Mouse (Mus musculus) layer of hippocampus, adult 8-10 months (tissue): ENCODE results near the gene Tnip2. TPM values are rescaled to one million over a fixed set of nuclear protein-coding genes. Genes with fewer than 3 reads are reported as not detected.

Experiments
- DNase-seq, 2 experiments: peaks; one replicate each; pipeline ENCODE4 v3.0.0; 2022; ENCODE audit warnings: low spot score in 2 of 2
- total RNA-seq, 4 experiments: library from RNA; stranded (reverse); gene quantifications; 2 replicates each; pipeline ENCODE4 v1.2.4; 2022

Tnip2 gene
- total RNA-seq, 4 experiments from 2014 or later = 27.2 to 36.7 (median 33.1) TPM

DNA sequence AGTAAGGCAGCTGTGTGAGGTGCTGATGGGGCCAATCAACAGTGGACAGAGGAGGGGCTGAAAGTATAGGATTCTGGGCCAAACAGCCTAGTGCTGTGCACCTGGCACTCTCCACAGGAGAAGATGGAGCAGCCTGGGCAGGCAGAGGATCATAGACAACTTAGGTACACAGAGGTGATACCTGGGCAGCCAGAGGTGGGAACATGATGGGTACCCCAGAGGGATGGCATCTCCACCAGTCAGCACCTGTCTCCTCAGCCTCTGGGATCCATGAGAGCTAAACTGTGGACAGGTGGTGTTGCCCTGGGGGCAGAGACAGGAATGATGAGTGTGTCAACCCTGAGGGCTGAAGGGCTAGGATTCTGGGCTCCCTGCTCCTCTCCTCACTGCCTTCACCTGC lies 10.7 kb upstream of the Tnip2 start:
- DNase-seq = no peak

DNA sequence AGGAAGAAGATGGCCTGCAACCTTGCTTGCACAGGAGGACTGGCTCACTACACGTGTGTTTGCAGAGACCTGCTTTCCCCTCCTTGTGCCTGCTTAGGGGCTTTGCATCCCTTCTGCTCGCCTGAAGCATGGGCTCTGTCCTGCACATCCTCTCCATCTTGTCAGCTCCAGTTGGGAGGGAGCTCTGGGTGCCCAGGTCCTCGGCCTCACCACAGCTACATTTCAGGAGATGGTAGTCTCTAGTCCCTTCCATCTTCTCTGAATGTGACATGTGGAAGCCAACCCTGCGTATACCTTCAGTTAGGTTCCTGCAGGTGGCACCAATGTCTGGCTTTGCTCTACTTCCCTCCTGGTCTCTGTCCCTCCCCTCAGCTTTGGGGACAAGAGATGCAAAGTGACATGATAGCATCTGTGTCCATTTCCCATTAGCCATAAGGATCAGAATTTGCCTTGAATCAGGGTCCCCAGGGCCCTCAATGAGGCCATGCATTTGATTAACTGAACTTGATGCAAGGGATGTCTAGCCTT lies 10.2 kb upstream of the Tnip2 start:
- no peak for DNase-seq

DNA sequence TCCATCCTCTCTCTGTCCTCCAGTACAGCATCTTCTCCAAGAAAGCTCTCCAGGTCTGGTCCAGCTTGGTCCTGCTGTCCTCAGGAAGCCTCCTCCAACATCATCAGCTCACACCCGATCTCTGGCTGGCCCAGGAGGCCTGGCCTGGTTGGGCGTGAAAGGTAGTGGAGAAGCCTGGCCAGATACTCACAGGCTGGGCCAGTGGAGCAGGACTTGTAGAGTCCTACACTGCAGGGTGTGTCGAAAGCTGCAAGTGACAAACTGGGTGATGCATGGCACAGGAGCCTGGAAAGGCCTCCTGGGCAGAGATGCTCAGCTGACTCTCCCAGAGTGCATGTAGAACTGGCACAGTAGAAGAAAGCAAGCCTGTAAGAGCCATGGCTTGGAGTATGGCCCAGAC lies 7.5 kb upstream of the Tnip2 start:
- no peak for DNase-seq

DNA sequence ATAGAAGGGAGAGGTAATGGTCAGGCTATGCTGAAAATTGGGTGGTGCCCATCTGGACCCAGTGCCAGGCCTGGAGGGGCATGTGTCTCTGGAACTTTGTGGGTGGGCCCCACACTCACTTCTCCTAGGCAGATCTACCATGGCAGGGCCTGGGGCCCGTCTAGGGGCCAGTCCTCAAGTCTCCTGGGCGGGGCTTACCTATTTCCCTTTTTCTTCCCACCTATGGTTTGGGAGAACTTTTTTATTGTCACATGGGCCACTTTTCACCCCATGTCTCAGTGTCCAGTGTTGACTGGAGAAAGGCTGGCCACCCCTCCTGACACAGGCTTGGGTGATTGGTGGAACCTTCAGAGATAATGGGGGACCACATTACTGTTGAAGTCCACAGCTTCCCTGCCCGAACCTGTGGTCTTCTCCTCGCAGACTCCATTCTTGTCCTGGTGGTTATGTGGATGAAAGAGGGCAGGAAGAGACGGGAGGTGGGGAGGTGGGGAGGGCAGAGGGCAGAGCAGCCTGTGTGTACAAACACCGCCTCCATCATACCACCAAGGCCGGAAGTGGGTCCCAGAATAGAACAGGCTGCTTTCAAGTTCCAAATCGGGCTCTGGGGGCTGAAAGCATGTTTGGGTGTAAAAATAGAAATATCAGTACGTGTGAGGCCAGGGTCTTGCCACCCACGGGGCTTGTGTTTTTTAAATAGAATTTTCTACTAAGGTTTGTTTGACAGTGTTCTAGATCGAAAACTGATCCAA lies 6.8 kb upstream of the Tnip2 start:
- DNase-seq = no peak

DNA sequence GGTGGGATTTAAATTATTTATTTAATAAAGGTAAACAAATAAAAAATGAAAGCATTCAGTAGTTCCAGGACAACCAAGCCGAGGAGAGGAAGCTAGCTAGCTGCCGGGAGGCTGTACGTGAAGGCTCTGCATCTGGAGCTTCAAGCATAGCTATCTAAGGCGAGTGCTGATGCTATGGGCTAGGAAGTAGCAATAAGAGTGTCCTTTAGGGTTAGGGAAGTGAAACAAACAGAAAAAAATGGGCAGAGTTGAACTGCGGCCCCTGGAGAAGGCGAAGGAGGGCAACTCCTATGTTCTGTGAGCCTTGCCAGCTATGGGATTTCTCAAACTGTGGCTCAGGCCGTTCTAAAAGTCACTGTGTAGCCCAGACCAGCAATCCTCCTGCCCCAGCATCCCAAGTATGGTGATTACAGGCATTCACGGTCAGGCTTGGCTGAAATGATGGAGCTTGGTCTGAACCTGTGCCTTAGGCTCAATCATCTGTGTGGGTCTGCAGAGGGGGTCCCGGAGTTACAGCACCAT lies 5.7 kb upstream of the Tnip2 start:
- no peak for DNase-seq

DNA sequence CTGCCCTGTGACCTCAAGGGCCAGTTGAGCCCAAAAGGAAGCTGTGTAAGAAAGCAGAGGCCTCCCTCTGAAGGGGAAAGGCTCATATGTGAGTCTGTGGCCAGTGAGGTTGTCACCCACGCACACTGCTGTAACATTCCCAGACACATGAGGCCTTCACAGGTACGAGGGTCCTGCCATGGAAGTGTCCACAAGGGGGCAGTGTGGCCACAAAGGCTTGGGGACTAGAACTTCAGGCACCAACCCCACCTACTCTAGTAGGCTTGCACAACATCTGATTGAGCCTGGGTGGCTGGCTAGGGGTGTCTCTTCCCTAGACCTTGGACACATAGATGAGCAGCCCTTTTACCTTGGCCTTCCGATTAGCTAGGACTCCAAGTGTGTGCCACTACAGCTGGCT lies 4.1 kb upstream of the Tnip2 start:
- DNase-seq = peak; percentile 58 to 79

DNA sequence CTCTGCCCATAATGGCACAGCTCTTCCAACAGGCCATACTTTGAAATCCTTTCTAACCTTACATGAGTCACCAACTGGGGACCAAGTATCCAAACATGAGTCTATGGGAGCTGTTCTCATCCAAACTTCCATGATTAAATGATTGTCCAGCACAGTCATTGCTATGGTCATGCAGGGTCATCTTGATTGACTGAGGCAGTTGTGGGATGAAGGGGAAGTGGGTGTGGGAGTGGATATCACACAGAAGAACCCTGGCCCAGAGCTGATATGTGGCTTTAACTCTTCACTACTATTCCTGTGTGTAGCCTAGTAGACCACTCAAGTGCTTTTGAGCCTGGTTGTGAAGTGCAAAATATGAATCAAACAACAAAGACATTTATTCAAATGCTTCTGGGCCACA lies 1.3 kb upstream of the Tnip2 start:
- DNase-seq = no peak

DNA sequence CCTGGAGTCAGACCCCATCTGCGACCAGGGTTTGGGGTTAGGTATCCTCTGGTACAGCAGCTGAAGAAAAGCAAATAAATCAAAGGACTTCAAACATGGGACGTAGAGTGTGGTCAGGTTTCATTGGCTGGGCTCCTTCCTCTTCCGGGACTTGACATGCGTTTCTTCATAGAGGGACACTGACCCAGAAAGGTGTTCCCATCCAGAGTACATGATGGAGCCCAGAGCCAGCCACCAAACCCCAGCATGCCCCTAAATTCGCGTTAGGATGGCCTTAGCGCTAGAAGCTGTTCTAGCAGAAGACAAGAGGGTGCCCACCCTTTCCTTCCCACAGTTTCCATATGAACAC lies 401 bp upstream of the Tnip2 start:
- no peak for DNase-seq

DNA sequence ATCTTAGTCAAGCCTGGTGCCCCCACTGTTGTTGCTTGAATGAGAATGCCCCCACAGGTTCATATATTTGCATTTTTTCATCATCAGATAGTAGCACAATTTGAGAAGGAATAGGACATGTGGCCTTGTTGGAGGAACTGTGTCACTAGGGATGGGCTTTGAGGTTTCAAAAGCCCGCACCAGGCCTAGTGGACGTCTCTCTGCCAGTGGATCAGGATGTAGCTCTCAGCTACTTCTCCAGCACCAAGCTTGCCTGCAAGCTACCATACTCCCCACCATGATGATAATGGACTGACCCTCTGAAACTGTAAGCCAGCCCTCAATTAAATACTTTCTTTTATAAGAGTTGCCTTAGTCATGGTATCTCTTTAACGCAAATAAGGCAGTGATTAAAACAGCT lies 1.3 kb downstream of the Tnip2 start:
- DNase-seq = no peak

DNA sequence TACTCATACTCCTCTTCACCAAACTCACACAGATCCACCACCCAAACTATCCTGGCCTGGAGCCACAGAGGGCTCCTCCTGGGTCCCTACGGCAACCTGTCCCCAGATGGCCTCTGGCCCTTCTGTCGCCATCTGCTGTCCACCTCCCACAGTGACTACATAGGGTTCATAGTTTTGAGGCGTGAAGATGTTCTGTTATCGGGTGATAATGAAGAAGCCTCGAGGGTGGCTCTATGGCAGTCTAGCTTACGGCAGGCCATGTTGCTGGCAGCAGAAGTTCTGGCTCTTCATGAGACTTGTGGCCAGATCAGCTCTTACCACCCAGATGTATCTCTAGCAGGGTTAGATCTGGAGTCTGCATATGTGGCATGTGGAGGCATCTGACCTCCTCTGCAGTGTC lies 11.0 kb downstream of the Tnip2 start:
- DNase-seq = no peak

DNA sequence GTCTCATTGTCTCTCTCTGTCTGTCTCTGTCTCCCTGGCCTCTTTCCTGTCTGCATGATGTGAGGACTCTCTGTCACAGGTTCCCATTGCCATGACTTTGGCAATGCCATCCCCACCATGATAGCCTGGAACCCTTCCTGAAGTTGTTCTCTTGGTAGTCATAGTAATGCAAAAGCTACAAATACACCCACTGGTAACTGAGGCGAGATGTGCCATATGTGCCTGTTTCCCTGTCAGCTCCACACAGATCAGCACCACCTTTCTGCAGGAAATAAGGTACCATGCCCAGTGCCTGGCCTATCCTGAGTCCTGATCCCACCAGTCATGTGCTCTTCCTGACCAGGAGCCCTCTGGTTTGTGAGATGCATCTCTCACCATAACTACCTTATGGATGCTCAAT lies 11.4 kb downstream of the Tnip2 start:
- no peak for DNase-seq

DNA sequence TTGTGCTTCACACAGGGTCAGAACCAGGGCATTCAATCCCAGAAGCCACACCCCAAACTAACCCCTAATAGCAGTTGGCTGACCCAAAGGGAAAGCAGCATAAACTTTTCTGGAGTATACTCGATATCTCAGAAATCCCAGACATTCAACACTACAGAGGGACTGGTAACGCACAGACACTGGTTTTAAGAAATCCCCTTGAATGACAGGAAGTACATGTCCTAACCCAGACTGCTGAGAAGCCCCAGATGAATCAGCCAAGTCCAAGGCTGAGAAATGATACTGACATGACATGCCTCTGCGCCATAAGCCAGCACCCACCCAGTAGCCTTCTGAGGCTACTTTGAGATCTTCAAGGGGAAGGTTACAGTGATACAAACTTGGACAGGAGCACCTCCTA lies 12.2 kb downstream of the Tnip2 start:
- no peak for DNase-seq

DNA sequence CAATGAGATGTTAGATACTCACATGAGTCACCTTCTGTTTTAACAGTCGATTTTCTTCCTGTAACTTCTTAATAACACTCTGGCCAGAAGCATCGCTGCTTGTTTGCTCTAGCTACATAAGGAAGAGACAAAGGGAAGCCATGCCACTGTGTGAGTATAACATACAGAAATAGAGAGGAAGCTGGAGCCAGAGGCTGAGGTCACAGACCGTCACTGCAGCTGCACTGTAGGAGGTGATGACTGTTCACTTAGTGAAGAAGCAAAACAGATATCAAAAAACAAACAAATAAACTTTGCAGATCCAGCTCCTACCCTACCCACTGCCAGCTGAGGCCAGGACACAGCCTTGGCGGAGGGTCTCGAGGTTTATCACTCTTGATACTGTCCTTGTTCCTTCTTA lies 12.9 kb downstream of the Tnip2 start:
- no peak for DNase-seq

DNA sequence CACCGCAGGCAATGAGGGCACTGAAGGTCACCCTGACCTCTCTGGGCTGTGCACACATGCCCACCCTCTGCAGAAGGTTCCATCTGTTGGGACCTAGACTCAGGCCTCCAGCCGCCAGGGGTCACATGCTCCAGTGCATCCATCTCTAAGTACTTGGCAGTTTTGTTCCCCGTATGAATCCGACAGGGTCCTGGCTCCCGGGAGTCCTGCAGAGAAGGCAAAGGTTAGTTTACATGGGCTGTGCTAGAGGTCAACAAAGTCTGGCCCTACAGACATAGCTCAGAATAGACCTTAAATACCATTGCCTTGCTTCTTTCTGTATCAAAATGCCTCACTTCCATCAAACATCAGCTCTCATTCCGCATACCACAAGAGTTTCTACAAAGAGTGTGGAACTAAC lies 17.0 kb downstream of the Tnip2 start:
- no peak for DNase-seq

DNA sequence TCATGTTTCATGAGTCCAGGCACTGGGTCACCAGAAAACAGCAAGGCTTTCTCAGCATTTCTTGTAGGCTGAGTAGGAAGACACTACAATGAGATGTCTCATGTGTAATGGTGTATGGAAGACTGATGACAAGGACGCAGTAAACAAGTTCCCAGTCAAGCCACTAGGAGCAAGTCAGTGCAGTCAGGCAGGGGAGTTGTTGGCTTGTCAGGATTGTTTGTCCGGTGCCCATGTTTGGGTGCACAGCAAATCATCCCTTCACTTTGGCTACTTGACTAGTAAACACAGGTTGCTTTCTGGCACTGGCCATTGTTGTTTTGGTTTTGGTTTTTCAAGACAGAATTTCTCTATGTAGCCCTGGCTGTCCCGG lies 24.4 kb downstream of the Tnip2 start:
- DNase-seq = no peak

DNA sequence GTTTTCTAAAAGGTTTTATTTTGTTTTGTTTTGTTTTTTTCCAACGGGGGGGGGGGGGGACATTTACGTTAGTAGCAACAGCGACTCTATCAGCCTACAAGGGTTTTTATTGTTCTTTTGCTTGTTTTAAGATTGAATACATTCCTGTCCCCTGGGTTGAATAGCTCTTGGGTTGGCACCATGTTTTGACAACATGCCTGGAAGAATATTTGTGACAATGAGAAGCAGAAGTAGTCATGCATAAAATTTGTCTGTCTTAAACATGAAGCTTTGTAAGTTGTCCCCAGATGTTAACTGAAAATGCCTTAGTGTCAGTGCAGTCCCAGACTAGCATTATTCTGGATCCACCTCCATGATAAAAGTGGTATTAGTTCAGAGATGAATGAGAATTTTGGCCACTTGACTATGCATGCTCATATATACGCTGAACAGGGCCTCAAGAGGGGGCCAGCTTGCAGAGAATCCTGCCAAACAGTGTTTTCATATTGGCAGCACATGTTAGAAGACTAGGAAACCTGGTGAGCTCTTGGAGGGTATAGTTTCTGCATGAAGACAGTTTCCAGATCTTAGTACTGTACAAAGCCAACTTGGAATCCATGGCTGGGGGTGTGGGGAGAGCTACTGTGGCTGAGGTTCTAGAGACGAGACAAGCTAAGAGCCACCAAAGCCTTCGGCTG lies 24.9 kb downstream of the Tnip2 start:
- no peak for DNase-seq

DNA sequence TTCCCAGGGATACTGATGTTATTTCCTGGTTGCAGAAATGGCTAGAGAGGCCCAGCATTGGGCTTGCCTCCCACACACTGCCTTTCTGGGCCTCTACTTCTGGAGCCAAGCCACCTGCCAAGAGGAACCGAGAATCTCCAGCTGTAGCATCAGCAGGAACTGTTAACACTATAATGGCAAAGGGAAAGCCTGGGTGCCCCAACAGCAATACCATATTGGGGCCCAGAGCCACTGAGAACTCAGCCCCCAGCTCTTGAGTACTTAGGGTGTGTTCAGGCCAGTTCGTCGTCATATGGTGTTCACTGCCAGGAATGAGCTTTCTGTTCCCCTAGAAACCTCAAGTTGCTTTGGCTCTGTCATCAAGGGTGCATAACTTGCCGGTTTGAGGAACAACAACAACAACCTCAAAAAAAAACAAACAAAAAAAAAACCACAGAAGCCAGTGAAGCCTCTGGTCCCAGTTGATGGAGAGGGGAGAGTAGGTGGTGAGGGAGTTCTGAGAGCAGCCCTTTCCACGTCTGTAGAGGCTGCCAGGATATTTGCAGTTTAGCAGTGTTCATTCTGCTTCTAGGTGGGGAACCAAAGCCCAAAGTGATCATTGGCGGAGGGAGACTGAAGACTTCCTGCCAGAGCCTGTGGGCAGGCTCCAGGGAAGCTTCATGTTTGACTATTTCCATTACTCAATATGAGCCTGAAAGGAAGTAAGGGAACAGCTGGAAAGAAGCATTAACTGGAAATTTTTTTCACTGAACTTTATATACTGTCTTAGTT lies 26.3 kb downstream of the Tnip2 start:
- no peak for DNase-seq

DNA sequence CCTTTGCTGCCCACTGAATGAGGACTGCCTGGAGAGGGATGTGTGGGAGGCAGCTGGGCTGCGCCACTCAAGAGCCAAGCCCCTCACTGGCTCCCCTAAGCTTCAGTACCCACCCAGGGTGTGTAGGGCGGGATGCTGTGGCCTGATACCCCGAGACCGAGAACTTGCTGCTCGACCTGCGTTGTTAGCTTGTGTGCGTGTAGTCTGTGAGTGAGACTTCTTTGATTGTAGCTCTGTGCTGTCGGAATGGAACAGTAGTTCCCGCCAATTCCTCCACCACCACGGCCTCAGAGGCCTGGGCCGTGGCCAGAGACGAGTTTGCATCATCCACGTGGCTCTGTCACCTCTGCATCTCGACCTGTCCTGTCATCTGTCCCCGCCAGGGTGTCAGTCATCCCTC lies 28.1 kb downstream of the Tnip2 start:
- DNase-seq = no peak

DNA sequence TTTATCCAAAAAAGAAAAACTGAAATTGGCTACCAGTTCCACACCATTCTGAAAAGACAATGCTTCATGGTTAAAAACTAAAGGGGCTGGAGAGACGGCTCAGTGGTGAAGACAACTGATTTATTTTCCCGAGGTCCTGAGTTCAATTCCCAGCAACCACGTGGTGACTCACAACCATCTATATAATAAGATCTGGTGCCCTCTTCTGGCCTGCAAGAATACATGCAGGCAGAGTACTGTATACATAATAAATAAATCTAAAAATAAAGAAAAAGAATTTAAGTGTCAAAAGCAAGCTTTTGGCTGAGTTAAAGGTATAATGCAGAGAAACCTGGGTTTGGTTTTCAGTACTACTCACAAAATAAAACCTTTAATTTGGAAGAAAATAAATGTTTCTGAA lies 32.9 kb downstream of the Tnip2 start:
- DNase-seq = no peak

DNA sequence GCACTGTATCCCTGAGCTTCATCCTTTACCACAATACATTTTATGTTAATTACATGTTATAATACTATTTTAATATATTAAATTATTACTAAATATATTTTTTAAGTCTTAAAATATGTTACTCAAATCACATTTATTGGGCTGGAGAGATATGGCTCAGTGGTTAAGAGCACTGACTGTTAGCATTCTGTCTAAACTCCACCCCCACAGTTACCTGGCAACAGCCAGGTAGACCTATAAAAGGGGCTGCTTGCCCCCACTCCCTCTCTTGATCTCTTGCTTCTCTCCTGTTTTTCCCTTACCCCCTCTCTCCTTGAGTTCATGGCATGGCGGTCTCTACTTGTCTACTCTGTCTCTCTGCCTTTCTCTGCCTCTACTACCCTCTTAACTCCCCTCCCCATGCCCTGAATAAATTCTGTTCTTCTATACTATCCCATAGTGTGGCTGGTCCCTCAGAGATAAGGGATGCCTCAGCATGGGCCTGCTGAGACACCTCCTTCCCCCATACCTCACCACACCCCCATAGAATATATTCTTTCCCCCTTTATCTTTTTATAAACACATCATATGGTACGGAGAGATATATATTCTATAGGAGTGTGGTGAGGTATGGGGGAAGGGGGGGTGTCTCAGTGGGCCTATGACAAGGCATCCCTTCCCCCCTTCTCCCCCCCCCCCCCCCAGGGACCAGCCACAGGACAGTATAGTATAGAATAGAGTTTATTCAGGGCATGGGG lies 45.6 kb downstream of the Tnip2 start:
- no peak for DNase-seq

DNA sequence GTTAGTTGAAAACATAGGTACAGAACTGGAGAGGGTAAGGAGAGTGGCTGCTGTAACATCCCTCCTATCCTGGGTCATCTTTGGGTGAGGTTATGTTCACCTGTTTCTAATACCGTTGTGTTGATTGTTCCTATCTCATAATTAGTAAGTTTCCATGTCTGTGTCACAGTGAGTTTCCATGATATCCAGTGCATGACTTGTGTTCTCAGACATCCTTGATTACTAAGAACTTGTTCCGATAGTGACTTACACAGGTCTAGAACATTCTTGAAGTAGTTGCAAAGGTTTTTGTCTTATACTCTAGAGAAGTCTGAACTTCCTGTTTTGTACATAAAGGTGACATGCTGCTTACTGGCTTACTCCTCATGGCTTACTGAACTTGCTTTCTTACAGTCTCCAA lies 47.1 kb downstream of the Tnip2 start:
- DNase-seq = no peak

DNA sequence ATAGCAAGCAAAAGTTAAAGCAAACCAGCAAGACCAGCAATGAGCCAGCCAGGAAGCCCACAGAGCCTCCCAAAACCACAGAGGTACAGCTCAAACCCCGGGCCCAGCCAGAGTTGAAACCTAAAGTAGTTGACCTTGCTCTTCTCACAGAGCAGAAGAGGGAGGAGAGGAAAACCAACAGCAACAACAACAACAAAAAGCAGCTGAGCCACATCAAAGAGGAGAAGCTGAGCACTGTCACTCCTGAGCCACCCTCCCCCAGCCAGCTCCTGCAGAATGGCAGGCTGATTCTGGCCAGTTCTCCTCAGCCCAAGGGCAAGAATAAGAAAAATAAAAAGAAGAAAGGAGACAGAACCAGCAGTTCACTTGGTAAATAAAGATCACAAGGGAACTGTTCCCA lies 47.7 kb downstream of the Tnip2 start:
- DNase-seq = no peak
